Mouse (Mus musculus) lung, postnatal 14 days (tissue): Measurements from ENCODE around the gene Aif1l.

Experiments used
- DNase-seq: peaks from one replicate; pipeline ENCODE4 v3.0.0; 2021

Aif1l gene

DNA sequence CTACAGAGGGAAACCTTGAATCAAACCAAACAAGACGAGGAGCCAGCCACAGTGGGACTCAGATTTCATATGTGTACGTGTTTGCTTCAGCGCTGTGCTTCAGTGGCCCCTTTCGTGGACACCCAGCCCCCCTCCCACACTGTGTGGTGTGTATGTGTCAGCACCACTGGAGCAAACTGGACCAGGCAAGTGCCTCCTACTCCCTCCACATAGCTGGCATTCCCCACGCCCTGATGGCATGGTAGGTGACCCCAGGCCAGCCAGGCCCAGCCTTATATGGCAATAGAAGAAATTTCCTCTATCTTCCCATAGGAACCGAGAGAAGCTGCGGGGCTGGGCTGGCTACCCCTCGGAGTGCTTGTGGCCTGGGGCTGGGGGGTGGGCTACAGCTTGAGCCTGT, 3.7 kb downstream of the Aif1l start:
- DNase-seq, result no peak

DNA sequence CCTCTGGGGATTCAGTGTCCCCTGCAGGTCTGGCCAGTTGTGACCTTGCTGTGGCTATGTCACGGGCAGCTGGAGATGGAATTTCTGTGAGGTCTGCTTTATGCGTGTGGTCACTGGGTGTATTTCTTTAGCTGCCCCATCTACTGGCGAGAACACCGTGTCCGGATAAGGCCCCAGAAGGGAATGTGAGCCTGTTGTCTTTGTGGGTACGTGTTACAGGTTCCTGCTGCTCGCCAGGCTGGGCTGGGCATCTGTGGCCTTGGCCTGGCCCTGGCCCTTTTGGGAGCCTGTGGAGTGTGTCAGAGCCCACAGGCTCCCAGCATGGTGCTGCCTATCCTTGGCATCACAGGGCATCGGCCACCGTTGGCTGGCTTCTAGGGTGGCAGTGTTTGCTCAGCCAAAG, 4.8 kb downstream of the Aif1l start:
- DNase-seq, result no peak

DNA sequence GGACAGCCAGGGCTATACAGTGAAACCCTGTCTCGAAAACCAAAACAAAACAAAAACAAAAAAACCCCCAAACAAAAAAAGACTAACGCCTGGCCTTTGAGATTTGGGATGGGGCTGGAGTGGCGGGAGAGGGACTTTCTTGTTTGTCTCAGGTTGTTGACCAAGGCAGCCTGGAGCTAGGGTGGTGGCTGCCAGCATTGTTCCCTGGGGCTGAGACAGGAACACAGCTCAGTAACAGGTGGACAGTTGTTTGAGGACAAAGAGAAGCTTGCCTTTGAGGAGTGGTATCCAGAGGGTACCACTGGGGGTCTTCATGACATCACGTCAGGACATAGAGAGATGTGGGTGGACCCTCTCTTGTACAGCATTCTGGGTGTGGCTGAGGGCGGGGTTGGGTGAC, 5.7 kb downstream of the Aif1l start:
- no peak for DNase-seq

DNA sequence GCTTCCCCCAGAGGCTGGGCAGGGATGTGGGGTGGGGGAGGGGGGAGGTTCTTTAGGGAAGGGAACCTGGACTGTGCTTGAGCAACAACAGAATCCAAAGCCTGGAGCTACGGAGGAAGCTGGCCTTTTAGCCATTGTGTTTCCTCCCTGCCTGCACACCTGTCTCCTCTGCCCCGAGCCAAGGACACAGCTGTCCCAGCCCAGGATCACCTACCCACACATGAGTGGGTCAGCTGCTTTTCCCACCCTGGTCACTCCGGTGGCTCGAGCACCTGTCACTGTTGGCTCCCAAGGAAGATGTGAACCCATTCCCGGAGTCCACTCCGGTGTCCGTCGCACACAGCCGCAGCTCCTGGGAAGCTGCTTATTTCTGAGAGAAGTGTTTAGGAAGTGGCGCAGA, 7.3 kb downstream of the Aif1l start:
- no peak for DNase-seq

DNA sequence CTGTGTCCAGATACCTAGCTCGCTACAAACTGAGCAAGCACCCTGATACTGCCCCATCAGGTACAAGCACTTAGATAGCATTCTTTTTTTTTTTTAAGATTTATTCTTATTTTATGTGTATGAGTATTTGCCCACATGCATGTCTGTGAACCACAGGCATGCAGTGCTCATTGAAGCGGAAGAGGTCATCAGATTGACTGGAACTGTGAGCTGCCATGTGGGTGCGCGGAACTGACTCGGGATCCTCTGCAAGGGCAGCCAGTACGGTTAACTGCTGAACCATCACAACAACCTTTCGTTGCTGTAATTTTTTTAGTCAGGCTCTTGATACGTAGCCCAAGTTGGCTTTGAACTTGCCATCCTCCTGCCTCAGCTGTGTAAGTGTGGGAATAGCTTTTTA, 11.0 kb downstream of the Aif1l start:
- no peak for DNase-seq

DNA sequence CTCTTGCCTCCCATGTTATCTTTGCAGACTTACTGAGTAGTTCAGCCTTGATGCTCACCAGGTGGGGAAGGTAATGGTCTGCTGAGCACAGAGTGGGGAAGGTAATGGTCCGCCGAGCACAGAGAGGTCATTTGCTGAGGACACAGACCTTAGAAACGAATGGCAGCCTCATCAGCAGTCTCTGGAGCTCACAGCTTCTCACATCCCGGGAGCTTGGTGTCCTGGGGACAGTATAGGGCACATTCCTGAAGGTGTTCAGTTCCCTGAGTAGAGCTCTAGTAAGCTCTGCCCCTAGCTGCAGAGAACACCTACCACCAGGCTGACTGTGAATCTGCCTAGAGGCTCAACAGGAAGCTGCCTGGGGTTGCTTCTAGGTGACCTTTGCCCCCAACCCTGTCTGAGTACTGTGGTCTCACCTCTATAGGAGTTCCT, 11.9 kb downstream of the Aif1l start:
- no peak for DNase-seq

DNA sequence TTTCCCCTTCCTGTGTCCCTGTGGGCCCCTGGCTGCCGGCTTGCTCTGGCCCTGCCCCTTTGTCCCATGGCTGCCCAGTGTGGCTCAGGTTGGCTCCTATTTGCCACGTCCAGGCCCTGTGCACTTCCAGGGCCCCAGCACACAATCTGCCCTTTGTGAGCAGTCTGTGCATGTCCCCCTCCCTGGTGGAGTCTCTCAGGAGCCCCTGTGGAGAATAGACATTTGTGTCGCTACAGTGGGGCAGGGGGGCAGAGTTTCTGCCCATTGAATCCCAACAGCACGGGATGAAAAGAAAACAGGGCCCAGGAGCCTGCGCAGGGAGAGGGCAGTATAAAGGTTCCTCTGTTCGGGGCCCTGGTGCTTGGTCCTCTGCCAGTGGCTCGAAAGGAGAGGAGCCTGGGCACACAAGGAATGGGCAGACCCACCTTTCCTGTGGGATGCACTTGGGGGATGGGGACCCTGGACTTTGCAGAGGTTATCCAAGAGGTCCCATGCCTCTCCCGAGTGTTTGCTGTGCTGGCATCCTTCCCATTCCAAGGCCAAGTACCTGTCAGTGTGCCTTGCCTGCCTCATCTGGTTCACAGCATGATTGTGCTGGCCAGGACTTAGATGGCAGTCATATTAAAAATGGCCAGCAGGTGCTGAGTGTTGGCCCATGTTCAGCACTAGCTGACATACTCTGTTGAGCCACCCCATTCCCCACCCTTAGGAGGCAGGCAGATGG, 12.7 kb downstream of the Aif1l start:
- peak; percentile 29 for DNase-seq

DNA sequence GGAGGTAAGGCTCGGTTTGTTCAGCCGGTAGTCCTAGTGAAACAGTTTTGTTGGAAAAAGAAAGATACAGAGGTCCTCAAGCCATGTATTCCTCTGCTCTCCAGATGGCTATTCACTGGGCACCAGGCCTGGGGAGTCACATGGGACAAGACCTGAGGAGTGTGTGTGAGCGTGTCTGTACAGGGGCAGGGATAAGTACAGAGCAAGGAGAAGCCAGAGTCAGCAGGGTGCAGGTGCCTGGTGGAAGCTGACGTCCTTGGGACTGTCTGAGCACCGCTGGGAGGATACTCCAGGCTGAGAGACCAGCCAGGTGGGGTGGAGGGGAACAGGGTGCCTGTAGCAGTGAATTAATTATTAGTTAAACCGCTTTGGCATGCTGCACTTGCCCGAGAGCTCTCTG, 13.6 kb downstream of the Aif1l start:
- DNase-seq, result no peak

DNA sequence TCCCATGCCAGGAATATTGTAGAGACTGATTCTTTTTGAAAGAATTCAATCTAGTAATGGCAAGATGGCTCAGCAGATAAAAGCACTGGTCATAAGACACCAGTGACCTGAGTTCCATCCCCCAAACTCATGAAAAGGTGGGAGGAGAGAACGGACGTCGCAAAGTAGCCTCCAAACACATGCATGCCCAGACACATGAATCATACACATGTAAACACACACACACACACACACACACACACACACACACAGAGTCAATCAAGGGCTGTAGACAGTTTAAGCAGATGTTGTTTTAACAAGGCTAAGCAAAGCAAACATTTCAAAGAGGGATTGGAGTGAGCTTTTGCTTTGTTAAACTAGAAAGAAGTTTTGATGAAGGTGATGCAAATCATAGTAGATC, 14.3 kb downstream of the Aif1l start:
- no peak for DNase-seq

DNA sequence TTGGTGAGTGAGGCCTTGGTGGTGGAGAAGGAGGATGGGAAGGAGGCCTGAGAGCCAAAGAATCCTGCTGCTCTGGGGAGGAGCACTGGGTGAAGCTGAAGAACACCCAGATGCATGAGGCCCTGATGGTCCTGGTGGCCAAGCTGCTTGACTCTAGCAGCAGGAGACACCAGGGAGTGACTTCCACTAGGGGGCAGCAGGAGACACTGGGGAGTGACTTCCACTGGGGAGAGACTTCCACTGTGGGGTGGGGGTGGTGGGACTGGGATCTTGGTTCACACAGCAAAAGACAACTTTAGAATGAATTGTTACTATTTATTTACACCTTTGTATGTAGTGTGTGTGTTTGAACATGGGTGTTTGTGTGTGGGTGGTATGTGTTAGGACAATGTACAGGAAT, 15.2 kb downstream of the Aif1l start:
- peak; percentile 56 for DNase-seq

DNA sequence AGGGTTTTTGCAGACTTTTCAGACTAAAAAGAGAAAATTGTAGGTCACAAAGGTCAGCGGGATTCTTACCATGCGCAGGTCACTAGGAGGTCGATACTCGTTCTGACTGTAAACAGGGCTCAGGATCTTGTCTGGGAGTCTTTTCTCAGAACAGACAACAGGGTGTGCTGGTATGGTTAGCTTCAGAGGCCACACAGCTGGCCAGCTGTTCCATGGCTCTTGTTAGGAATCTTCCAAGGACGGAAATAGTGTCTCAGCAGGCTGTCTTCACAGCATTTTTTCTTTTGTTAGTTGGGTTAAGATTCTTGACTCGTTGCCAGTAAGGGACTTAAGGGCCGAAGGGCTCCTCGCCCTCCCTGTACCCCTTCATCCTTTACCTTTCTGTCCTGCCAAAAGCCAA, 16.9 kb downstream of the Aif1l start:
- DNase-seq, result no peak

DNA sequence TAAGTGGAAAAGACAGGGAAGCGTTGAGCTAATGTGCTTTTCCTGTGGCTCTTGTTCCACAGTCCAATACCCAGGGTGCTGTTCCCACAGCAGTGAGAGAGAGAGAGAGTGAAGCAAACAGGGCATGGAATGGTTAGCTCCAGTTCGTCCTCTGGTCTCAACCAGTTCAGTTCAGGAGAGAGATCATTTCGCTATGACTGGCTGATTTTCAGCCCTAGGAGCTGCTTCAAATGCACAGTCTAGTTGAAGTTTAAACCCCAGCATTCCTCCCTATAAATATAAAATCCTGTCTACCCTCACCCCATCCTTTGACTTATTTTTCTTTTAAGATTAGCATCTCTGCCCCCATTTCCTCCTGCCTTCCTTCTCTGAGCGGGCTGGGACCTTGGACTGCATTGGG, 22.6 kb downstream of the Aif1l start:
- DNase-seq, result no peak

DNA sequence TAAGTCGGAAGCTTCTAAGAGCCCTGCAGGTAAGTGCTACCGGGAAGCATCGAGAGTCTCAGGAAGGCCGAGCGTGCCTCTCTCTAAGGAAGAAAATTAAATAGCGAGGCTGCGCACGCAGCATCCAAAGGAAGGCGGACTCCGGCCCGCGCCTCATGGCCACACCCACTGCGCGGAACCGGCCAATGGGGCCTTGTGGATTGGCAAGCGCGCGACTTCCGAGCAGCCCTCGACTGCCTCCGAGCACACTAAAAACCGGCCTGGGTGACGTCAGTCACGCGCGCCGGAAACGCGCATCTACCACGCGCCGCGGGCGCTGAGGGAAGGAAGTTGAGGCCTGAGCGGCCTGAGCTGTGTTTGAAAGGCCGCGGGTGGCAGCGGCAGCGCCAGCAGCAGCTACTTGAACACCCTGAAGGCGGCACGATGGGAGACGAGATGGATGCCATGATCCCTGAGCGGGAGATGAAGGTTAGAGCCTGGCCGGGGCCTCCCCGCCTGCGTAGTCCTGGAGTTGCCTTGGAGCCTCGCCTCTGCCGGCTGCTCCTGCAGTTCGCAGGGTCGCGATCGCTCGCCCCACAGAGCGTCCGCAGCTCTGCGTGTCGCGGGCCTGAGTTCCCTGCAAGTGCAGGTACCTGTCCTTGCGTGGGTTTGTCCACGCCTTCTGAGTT, 24.3 kb downstream of the Aif1l start, which contains the start of gene Nup214:
TSS of gene Nup214 (plus strand) at position 296 of the 668 bp plus-strand sequence.
- peak; percentile 99 for DNase-seq

DNA sequence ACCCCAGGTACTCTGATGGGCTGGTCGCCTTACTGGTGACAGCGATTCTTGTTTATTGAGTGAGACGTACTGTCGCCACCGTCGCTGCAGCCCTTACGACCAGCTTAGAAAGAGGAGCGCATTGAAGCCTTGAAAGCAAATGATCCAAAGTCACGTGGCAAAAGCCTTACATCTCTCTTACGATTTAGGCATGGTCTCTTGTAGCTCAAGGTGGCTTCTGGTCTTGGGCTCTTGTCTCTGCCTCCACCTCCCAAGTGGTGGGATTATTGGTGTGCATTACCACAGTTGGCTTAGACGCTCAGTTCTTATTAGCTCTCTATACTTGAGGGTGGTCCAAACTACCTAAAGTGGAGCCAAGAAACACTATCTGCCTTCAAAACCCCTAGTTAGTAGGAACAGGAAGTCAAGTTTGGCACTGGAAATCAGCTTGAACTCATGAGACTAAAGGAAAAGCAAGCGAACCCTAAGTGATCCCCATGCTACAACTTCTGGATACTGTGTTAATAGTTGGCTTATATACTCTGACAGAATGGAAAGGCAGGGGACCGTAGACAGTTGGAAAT, 25.0 kb downstream of the Aif1l start:
- no peak for DNase-seq

DNA sequence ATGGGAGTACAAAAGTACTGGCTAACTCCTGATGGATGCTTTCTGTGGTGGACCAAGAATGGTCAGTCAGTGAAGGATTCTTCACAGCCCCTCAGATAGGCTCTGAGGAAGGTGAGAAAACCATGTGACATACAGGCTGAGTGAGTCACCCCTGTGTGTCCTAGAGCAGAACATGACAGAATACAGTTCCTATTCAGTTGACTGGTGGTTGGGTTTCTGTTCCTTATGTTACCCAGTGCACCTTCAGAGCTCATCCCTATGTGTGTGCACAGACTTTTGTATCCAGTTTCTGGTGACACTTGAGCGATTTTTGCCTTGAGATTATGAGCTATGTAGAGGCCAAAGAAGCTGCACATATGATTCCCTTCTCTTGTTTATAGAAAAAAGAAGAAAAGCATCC, 37.8 kb downstream of the Aif1l start:
- no peak for DNase-seq

DNA sequence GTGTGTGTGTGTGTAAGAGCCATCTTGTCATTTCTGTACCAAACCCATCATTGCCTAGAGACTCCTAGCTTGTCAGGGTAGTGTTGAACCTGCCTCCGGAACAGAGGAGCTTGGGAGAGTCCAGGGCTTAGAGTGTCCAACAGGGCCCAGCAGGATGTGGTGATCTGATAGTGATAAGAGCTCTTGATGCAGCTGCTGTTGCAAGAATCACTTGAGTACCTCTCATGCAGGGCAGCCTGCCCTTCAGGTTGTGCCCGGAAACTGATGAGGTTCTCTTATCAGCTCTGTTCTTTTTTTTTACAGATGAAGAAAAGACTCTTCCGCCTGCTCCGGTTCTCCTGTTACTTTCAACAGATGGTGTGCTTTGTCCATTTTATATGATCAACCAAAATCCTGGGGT, 41.0 kb downstream of the Aif1l start:
- DNase-seq, result peak; percentile 36

DNA sequence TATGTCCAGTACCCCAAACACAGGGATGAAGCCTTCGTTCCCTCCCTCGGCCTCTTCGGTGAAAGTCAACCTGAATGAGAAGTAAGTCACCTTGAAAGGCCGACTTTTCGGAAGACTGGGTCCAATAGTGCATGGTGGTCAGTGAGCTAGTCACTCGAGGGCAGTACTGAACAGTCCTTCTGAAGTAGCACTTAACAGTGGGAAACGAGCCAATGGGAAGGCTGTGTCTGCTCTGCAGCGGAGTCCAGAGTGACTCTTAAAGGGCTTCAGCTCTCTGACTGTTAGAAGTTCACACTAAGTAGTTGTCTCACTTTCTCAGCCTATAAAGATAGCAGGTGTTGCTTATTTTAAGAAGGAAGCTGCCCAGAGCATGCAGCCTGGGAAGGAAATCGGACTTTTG, 45.0 kb downstream of the Aif1l start:
- peak; percentile 59 for DNase-seq

DNA sequence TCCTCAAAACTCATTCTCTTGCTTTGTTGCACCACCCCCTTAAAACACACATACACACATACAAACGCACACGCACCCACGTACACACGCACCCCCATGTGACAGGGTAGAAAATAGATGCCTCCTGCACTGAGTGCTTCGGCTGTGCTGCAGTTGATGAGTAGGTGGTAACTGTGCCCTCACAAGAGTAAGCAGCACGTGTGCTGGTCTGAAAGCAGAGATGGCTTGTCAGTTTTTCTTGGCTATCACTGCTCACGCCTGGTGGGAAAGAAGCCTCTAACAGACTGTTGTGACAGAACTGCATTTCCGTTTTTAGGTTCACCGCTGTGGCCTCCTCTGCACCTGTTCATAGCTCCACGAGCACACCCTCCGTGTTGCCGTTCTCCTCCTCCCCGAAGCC, 46.1 kb downstream of the Aif1l start:
- DNase-seq, result no peak

DNA sequence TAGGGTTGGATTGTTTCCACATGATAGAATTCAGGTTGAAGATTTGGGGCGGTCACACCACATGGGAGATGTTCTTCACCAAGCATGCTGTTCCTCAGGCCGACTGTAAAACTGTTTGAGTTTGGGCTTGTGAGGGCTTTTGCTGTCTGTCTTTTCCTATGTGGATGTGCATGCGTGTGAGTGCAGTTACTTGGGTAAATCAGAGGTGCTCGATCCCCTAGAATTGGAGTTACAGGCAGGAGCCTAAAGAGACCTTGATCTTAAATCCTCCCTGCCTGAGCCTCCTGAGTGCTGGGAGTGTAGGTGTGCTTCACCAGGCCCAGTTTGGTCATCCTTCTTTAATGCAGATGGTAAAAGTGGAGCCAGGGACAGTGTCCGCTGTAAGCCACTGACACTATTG, 47.6 kb downstream of the Aif1l start:
- no peak for DNase-seq

DNA sequence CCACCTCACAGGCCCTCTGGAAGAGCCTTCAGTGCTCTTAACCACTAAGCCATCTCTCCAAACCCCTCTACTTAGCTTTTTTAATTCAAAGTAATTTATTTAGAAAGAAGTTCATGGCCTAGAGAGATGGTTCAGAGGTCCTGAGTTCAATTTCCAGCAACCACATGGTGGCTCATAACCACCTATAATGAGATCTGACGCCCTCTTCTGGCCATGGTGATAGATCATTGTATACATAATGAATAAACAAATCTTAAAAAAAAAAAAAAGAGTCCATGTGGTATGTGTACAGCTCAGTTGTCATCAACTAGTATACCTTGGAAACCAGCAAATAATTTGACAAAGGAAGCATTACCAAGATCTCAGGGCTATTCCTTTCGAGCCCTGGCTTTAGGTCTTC, 48.5 kb downstream of the Aif1l start:
- no peak for DNase-seq

DNA sequence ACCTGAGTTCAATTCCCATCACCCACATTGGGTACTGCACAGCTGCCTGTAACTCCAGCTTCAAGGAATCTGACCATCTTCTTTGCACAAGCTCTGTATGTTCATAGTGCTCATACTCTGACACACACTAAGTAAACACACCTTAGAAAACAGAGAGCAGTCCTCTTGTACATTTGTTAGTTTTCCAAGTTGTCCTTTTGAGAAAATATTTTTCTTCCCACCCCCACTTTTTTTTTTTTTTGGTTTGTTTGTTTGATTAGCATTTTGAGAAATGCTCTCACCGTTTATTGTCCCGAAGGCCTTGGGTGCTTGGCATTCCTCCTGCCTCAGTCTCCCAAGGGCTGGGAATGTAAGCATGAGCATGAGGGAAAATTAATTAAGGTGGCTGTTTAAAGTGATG, 58.4 kb downstream of the Aif1l start:
- DNase-seq, result no peak

DNA sequence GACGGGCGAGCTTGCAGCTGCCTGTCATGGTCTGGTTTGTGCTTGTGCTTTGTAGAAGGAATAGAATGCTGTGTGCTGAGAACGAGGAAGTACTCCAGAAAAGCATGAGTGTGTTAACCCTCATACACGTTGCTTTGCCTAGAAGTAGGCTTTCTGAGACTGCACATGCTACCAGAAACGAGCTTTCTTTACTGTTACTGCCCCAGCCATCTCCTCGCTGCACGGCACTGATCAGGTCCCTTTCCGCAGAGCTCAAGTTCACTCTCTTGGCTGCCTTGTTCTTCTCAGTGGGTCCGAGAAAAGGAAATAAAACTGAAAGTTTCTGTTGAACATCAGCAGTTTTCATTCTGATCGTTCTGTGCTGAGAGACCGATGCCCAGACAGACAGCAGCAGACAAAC, 58.8 kb downstream of the Aif1l start:
- no peak for DNase-seq

DNA sequence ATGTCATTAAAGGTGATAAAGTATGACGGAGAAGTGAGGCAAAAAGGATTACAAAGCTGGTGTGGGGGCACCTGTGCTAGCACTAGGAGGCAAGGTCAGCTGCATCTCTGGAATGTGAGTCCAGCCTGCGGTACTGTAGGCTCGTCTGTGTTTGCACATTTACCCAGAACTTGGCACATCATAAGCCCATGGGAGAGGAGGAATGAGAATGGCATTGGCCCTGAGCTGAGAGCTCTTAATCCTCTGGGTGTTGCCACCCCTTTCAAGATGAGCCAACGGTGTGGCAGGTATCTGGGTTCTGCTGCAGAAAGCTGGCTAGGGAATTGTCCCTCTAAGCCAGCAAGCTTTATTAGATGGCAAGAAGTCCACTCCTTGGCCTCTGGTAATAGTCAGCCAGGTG, 69.8 kb downstream of the Aif1l start:
- DNase-seq, result no peak

DNA sequence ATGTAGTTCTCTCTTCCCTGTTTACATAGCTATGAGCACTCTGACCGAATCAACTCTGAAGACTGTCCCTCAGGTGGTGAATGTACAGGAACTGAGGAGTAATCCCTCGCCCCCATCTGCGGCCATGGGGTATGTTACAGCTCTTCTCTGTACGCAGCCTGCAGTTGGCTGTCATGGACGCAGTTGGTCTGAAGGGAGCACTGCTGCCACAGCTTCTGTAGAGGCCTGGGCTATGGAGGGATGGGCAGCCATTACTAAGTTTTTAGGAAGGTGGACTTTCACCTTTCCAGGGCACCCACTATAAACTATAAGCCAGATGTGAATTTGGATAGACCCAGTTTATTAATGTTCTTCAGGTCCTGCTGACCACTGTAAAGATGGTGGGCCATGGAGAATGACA, 70.3 kb downstream of the Aif1l start:
- no peak for DNase-seq
